Mouse (Mus musculus) CD8-positive naive resting alpha-beta T cell, adult 2 months (primary cell): ENCODE measurements around the gene Nova2.

Source experiments
- DNase-seq, 2 experiments: peaks; one replicate each; pipeline ENCODE4 v3.0.0; 2022; ENCODE audit warnings: low read depth in 2 of 2, low spot score in 2 of 2

Nova2 gene

DNA sequence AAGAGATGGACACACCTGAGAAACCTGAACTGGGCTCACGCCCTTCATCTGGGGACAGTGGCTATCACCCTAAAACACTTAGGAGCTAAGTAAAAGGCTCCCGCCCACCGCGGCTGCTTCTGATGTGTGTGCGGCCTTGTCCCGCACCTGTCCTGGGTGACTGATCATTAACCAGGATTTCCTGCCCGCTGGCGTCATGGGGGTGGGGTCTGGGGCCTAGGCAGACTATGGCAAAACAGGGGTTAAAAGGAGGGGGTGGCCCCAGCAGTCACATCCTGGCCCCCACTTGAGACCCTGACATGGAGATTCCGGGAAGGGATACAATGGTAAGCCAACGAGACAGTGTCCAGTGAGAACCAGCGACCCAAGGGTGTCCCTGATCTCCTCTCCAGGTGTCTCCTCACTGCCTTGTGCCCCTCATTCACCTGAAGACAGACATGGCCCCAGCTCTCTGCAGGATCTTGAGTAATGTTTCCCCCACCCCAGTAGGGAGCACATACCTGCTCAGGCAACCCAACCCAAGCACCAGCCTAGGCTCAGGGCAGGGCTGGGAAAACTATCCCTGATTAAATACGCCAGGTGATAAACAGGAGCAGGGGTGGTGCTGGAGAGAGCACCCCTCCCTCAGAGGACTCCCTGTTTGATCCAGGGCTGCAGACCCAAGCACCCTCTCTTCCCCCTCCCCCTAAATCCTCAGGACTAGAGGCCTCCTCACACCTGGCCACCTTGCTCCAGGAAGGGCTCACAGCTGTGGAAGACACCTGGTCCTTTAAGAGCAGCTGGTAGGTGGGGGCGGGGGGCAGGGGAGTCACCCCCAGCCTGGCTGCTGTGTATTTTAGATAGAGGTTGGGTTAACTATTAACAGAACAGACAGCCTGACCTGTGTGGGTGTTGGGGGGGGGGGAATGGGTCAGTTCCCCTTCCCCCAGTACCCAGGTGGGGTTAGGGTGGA, 81.6 kb downstream of the Nova2 start:
- no peak for DNase-seq

DNA sequence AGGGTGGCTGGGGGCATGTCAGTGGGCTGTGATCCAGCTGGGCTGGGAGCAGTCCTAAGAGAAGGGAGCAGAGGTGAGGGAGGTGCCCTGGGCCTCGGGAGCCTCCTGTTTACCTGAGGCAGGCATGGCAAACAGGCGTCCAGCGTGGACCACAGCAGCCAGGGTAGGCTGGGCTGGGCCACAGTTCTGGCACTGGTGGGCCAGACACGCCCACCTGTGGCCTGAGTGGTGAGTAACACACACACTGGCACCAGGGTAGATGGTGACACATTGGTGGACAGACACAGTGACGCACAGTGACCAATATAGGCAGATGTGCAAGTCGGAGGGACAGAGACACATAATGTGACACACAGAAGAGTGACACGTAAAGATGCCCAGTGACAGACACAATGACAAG, 84.9 kb downstream of the Nova2 start:
- no peak for DNase-seq

DNA sequence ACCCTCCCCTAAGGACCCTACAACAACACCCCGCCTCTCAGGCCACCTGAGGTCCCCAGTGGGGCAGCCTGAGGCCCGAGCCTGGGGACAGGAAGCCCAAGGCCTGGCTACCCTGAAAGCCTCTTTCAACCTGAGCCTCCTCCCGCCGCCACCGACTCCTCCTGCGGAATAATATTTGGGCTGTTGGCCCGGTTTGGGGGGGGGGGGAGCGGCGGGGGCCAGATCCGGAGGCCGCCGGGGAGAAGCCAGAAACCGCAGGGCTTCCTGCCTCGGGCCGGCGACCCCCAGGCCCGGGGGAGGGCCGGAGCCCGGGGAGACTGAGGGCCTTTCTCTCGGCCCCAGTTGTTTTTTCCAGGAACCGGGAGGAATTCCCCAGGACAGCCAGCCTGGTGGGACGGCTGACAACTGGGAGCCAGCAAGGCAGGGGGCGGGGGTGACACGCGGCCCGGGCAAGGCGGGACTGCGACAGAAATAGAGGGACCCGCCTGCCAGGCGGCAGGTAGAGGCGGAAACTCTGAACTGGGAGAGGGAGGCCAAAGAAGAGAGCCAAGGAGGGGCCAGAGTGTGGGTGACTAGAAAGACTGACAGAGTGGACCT, 86.4 kb downstream of the Nova2 start:
- no peak for DNase-seq

DNA sequence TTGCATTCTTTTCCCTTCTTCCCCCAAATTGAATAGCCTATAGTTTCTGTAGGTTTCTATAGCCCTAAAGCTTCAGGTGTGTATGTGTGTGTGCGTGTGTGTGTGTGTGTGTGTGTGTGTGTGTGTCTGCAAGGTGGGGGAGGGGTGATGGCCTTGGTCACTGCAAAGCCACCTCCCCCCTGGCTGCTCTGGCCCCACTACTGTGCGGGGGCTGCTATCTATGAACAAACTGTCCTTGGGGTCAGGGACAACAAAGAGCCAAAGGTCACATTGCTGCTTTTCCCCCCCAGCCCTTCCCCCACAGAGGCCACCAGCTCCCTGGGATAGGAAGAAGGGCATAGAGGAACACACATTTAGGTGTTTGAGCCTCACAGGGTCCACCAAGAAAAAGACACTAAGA, 87.2 kb downstream of the Nova2 start:
- DNase-seq, result no peak

DNA sequence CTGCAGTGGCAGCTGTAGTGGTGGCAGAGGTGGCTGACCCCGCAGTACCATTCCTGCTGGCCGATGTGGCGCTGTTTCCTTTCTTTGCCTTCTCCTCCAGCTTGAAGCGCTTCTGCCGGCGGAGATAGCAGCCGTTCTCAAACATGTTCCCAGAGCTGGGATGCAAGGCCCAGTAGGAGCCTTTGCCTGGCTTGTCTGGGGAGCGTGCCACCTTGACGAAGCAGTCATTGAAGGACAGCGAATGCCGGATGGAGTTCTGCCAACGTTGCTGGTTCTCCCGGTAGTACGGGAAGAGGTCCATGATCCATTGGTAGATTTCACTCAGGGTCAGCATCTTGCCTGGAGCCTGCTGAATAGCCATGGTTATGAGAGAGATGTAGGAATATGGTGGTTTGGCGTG, 88.8 kb downstream of the Nova2 start:
- DNase-seq, result no peak
